Mouse (Mus musculus): ENCODE measurements around the gene Sp2.

DNA sequence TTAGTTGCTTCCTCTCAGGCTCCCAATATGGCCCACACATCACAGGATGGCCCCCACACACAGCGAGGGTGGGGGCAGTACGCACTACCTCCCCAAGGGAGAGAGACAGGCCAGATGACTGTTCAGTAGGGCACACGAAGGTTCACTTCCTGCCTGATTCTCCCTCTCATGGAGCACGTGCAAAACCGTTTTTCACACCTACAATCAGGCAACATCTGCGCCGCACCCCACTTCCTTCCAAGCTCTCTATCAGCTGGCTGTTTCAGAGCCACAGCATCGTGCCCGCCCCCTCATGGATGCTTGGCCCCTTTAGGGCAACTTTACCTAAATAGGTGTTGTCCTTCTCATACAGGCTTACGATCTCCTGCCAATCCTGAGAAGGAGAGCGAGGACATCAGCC lies 70.1 kb downstream of the Sp2 start:
- TF ChIP-seq USF2 (conservative IDR thresholded peaks at IDR 0.05; ENCODE audit: low read depth, low read length) (no peak), POLR2A (IDR thresholded peaks at IDR 0.05; ENCODE audit: low read depth, low read length) (no peak), CTCF (conservative IDR thresholded peaks at IDR 0.05 in 1 of 2, IDR thresholded peaks at IDR 0.05 in 1 of 2; ENCODE audit: low read depth in 2 of 2, low read length in 2 of 2) (no peak), EP300 (IDR thresholded peaks at IDR 0.05; ENCODE audit: low read length) (no peak), MAX (IDR thresholded peaks at IDR 0.05; ENCODE audit: low read length) (0 out of 2 replicates have a peak, but pooled peaks have one; percentile 23)

Measured in CH12.LX (cell line).